Mouse (Mus musculus): ENCODE results near the gene Slc6a16. TPM values are rescaled to one million over a fixed set of nuclear protein-coding genes. Genes with fewer than 3 reads are reported as not detected.

Gene Slc6a16
- total and polyA plus RNA-seq, 2 experiments from 2014 or later, result 0.16 to 2.3 TPM

DNA sequence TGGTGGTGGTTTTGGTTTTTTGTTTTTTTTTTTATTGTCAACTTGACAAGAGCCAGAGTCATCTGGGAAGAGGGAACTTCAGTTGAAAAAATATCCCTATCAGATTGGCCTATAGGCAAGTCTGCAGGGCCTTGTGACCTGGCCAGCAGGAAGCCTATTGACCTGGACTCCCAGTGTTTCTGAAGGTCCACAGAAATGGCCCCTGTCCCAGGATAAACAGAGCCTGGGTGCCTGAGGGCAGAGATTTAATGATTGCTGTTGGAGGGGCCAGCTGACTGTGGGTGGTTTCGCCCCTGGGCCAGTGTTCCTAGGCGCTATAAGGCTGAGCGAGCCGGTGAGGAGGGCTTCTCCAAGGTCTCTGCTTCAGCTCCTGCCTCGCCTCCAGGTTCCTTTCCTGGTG is 27.2 kb upstream of the Slc6a16 start:
- 59% methylated on average over 5 of the region's 5 CpGs for WGBS
- Histone ChIP-seq H3K27me3 (ENCODE audit: insufficient read depth, low read length) (peaks cover 15% of the 10 kb centered on the region), H3K4me1 (ENCODE audit: insufficient read depth, low read length) (peaks cover 5% of the 10 kb centered on the region; the same call in 1 of the 2 replicates), H3K4me2 (ENCODE audit: low read depth, low read length, poor library complexity, severe bottlenecking) (no peak overlapping the region), H3K9ac (replicated peaks; ENCODE audit: low read length, poor library complexity, severe bottlenecking) (no peak overlapping the region), H3K36me3 (ENCODE audit: insufficient read depth, low read length) (no peaks in the 10 kb centered on the region), H3K27ac (ENCODE audit: low read depth, low read length) (no peak overlapping the region), H3K4me3 (ENCODE audit: low read depth, low read length) (no peak overlapping the region), H3K9me3 (ENCODE audit: low read length) (no peaks in the 10 kb centered on the region)
- DNase-seq (ENCODE audit: low spot score), result no peak
- no peak for TF ChIP-seq CTCF (IDR thresholded peaks at IDR 0.05)
- ATAC-seq (ENCODE audit: low FRiP score), result no peak

DNA sequence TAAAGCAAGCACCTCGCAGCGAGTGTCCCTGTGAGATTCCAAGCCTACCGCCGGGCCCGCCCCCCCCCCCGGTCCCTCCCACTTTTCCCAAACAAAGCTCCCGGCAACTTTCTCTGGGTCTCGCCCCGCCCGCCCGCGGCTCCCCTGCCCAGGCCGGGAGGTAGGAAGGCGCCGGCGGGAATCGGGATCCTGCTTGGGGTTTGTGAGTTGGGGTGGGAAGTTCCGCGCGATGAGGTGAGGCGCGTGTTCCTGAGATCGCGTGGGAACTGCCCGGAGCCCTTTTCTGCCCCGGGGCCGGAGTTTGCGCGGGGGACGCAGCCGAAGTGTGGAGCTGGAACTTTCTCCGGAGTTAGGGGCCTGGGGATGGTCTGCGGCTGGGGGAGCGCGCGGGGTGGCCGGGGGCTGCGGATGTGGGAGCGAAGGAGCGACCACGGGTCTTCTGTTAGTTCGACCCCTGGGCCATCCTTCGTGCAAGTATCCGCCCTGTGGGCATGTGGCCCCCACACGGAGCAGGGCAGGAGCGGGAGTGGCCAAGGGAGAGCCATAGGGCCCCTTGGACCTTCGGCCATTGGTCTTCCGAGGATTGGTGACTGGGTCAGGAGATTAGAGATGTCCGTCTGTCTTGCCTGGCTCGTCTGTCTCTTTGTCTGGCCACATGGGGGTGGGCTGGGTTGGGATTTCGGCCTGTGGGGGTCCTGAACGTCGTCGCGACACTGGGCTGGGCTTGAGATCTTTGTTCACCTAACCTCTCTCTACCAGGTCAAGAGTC is 25.0 kb upstream of the Slc6a16 start, which contains the start of gene Tead2:
Gene Tead2 (plus strand): TSS at position 81 of the 769 bp plus-strand sequence.
- H3K9ac ChIP-seq (replicated peaks; ENCODE audit: low read length, poor library complexity, severe bottlenecking), result peak within 1 kb of the TSS; percentile 54
- H3K4me2 ChIP-seq (ENCODE audit: low read depth, low read length, poor library complexity, severe bottlenecking), result peak within 1 kb of the TSS; percentile 67
- TF ChIP-seq CTCF (IDR thresholded peaks at IDR 0.05), result no peak
- peak within 1 kb of the TSS; percentile 57; the same call in 1 of the 2 replicates for H3K27ac ChIP-seq (ENCODE audit: low read depth, low read length)
- peaks cover 7% of the 10 kb centered on the region; the same call in 1 of the 2 replicates for H3K27me3 ChIP-seq (ENCODE audit: insufficient read depth, low read length)
- H3K9me3 ChIP-seq (ENCODE audit: low read length), result no peaks in the 10 kb centered on the region
- H3K36me3 ChIP-seq (ENCODE audit: insufficient read depth, low read length), result no peaks in the 10 kb centered on the region
- peaks cover 5% of the 10 kb centered on the region; the same call in 1 of the 2 replicates for H3K4me1 ChIP-seq (ENCODE audit: insufficient read depth, low read length)
- WGBS, result 1% methylated on average over 54 of the region's 55 CpGs
- H3K4me3 ChIP-seq (ENCODE audit: low read depth, low read length), result peak within 1 kb of the TSS; percentile 42
- DNase-seq (ENCODE audit: low spot score) (peak; percentile 12), ATAC-seq (ENCODE audit: low FRiP score) (peak; percentile 42)

DNA sequence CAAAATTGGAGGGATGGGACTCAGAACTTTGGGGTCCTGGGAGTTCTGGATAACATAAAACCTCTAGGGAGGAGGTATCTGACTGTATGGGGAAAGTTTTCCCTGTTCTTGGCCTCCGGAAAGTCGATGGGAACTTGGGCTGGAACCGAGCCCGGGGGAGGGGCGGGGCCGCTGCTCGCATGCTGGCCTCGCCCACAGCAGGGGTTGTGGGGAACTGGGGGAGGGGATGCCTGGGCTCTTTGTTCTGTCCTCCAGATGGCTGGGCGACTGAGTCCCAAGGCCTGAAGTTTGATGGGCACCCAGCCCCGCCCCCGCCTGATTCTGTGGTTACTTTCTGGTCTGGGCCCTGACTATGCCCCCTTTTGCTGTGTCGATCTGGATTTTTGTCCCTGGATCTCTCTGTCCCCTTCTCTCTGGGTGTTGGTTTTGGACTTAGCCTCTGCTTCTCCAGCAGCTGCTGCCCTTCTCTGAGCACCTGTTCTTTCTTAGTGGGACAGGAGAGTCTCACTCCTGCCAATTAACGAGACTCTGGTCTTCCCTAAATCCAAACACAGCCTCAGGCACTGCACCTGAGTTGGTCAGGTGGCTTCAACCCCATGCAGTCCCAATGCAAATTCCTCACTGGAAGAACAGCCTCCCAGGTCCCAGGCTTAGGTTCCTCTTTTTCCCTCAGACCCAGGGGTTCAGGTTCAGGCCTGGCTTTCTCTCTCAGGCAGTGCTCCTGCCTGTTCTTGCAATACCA is 24.3 kb upstream of the Slc6a16 start:
- Histone ChIP-seq H3K9ac (replicated peaks; ENCODE audit: low read length, poor library complexity, severe bottlenecking) (peak overlapping the region; percentile 54; the same call in 1 of the 2 replicates), H3K9me3 (ENCODE audit: low read length) (no peaks in the 10 kb centered on the region), H3K4me1 (ENCODE audit: insufficient read depth, low read length) (peaks cover 5% of the 10 kb centered on the region; the same call in 1 of the 2 replicates), H3K4me2 (ENCODE audit: low read depth, low read length, poor library complexity, severe bottlenecking) (peak overlapping the region; percentile 67), H3K27me3 (ENCODE audit: insufficient read depth, low read length) (peaks cover 7% of the 10 kb centered on the region; the same call in 1 of the 2 replicates), H3K4me3 (ENCODE audit: low read depth, low read length) (peak overlapping the region; percentile 42), H3K27ac (ENCODE audit: low read depth, low read length) (peak overlapping the region; percentile 57; the same call in 1 of the 2 replicates), H3K36me3 (ENCODE audit: insufficient read depth, low read length) (no peaks in the 10 kb centered on the region)
- 6% methylated on average over 12 of the region's 13 CpGs for WGBS
- TF ChIP-seq CTCF (IDR thresholded peaks at IDR 0.05), result no peak
- DNase-seq (ENCODE audit: low spot score), result peak; percentile 85
- ATAC-seq (ENCODE audit: low FRiP score), result peak; percentile 72

DNA sequence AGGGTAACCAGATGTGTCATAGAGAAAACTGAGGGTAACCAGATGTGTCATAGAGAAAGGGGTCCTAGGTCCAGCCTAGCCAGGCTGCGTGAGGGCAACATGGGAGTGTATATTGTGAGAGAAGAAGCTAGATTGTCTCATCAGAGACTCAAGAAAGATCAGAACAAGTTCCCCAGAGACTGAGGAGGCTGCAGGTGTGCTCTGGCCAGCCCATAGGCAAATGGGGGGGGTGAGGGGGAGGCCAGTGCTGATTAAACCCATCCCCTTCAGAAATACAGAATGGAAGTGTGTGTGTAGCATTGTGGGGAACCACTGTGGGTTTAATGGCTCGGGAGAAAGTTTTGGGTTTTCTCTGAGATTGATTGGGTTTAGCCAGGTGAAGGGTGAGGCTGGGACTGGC is 19.2 kb upstream of the Slc6a16 start:
- DNase-seq (ENCODE audit: low spot score) (no peak), ATAC-seq (ENCODE audit: low FRiP score) (no peak)
- H3K27me3 ChIP-seq (ENCODE audit: insufficient read depth, low read length), result no peaks in the 10 kb centered on the region
- H3K9ac ChIP-seq (replicated peaks; ENCODE audit: low read length, poor library complexity, severe bottlenecking), result no peak overlapping the region
- no peaks in the 10 kb centered on the region for H3K36me3 ChIP-seq (ENCODE audit: insufficient read depth, low read length)
- no peak overlapping the region for H3K4me2 ChIP-seq (ENCODE audit: low read depth, low read length, poor library complexity, severe bottlenecking)
- 87% methylated on average over 2 of the region's 2 CpGs for WGBS
- no peak overlapping the region for H3K27ac ChIP-seq (ENCODE audit: low read depth, low read length)
- H3K4me3 ChIP-seq (ENCODE audit: low read depth, low read length), result no peak overlapping the region
- no peaks in the 10 kb centered on the region for H3K9me3 ChIP-seq (ENCODE audit: low read length)
- no peak for TF ChIP-seq CTCF (IDR thresholded peaks at IDR 0.05)
- no peaks in the 10 kb centered on the region for H3K4me1 ChIP-seq (ENCODE audit: insufficient read depth, low read length)

DNA sequence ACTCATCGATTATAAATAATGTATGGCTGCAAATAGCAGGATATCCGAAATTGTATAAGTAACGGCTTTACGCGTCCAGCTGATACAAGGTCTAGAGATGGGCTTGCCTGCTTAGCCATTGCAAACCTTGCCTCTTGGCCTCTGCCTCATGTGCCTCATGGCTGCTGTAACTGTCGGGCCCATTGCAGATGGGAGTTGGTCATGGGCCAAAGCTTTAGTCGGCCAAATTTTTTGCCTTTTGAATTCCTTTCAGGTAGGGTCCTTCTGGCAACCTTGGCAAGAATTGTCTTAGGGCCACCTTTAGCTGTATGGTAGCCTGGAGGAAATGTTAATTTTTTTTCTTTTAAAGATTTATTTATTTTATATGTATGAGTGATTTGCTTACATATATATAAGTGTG is 16.1 kb upstream of the Slc6a16 start:
- H3K27me3 ChIP-seq (ENCODE audit: insufficient read depth, low read length), result no peaks in the 10 kb centered on the region
- TF ChIP-seq CTCF (IDR thresholded peaks at IDR 0.05), result no peak
- no peaks in the 10 kb centered on the region for H3K9me3 ChIP-seq (ENCODE audit: low read length)
- H3K36me3 ChIP-seq (ENCODE audit: insufficient read depth, low read length), result no peaks in the 10 kb centered on the region
- 87% methylated on average over 7 of the region's 7 CpGs for WGBS
- H3K4me3 ChIP-seq (ENCODE audit: low read depth, low read length), result no peak overlapping the region
- H3K4me1 ChIP-seq (ENCODE audit: insufficient read depth, low read length), result no peaks in the 10 kb centered on the region
- DNase-seq (ENCODE audit: low spot score) (no peak), ATAC-seq (ENCODE audit: low FRiP score) (no peak)
- H3K4me2 ChIP-seq (ENCODE audit: low read depth, low read length, poor library complexity, severe bottlenecking), result no peak overlapping the region
- no peak overlapping the region for H3K9ac ChIP-seq (replicated peaks; ENCODE audit: low read length, poor library complexity, severe bottlenecking)
- no peak overlapping the region for H3K27ac ChIP-seq (ENCODE audit: low read depth, low read length)

DNA sequence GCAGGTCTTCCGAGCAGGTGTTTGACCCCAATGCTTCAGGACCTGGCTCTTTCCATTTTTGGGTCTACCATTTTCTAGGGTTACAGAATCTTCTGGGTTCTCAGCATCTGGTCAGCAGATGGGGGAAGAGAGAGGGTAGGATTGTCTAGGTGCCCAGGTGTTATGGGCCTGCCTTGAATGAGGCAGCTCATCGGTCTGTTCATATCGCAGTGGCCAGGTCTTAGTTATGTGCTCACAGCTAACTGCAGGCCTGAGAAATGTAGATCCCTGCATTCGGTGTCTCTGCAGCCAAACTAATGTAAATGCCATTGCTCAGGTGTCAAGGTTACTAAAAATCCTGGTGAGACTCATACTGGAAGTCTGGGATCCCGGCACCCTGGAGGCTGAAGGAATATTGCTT is 14.5 kb upstream of the Slc6a16 start:
- no peaks in the 10 kb centered on the region for H3K4me1 ChIP-seq (ENCODE audit: insufficient read depth, low read length)
- DNase-seq (ENCODE audit: low spot score) (no peak), ATAC-seq (ENCODE audit: low FRiP score) (no peak)
- no peak overlapping the region for H3K4me2 ChIP-seq (ENCODE audit: low read depth, low read length, poor library complexity, severe bottlenecking)
- H3K27me3 ChIP-seq (ENCODE audit: insufficient read depth, low read length), result no peaks in the 10 kb centered on the region
- no peak for TF ChIP-seq CTCF (IDR thresholded peaks at IDR 0.05)
- no peak overlapping the region for H3K9ac ChIP-seq (replicated peaks; ENCODE audit: low read length, poor library complexity, severe bottlenecking)
- H3K27ac ChIP-seq (ENCODE audit: low read depth, low read length), result no peak overlapping the region
- H3K36me3 ChIP-seq (ENCODE audit: insufficient read depth, low read length), result no peaks in the 10 kb centered on the region
- WGBS, result 95% methylated on average over 5 of the region's 5 CpGs
- H3K4me3 ChIP-seq (ENCODE audit: low read depth, low read length), result no peak overlapping the region
- no peaks in the 10 kb centered on the region for H3K9me3 ChIP-seq (ENCODE audit: low read length)
